Mouse (Mus musculus): Measurements from ENCODE around the gene Psen1. TPM values are rescaled to one million over a fixed set of nuclear protein-coding genes. Genes with fewer than 3 reads are reported as not detected.

Psen1 gene
- polyA plus RNA-seq, 1 experiment from 2014 or later: 77.8 TPM

- no peak overlapping the region for H3K4me3 ChIP-seq (ENCODE audit: low read depth, low read length)
- ATAC-seq (ENCODE audit: insufficient number of reproducible peaks, insufficient read depth, low FRiP score, low read depth): no peak
- H3K9ac ChIP-seq (replicated peaks; ENCODE audit: low read depth, low read length): no peak overlapping the region
- no peaks in the 10 kb centered on the region for H3K9me3 ChIP-seq (ENCODE audit: control insufficient read depth, low read depth, low read length)
- H3K27me3 ChIP-seq (ENCODE audit: control insufficient read depth, insufficient read depth, low read length): no peaks in the 10 kb centered on the region
- H3K4me1 ChIP-seq (ENCODE audit: control insufficient read depth, insufficient read depth, low read length): peaks cover 29% of the 10 kb centered on the region
- peak overlapping the region; percentile 31 for H3K4me2 ChIP-seq (replicated peaks; ENCODE audit: low read depth, low read length)
- no peak overlapping the region; the same call in 1 of the 2 replicates for H3K27ac ChIP-seq (ENCODE audit: low read length)
- WGBS: 9% methylated on average over 25 of the region's 25 CpGs
- no peaks in the 10 kb centered on the region for H3K36me3 ChIP-seq (ENCODE audit: control insufficient read depth, insufficient read depth, low read length)
Measured at GRCm38 (mm10) chr12:83770418-83771256, 82.7 kb downstream of the Psen1 start.

GRCm38 (mm10) chr12:83775621-83776020 is 87.7 kb downstream of the Psen1 start:
- 71% methylated on average over 12 of the region's 12 CpGs for WGBS

GRCm38 (mm10) chr12:83776766-83777165 is 88.8 kb downstream of the Psen1 start:
- no peak overlapping the region for H3K9ac ChIP-seq (replicated peaks; ENCODE audit: low read depth, low read length)
- WGBS: 85% methylated on average over 7 of the region's 7 CpGs
- H3K9me3 ChIP-seq (ENCODE audit: control insufficient read depth, low read depth, low read length): no peaks in the 10 kb centered on the region
- H3K36me3 ChIP-seq (ENCODE audit: control insufficient read depth, insufficient read depth, low read length): no peaks in the 10 kb centered on the region
- ATAC-seq (ENCODE audit: insufficient number of reproducible peaks, insufficient read depth, low FRiP score, low read depth): no peak
- no peak overlapping the region for H3K4me2 ChIP-seq (replicated peaks; ENCODE audit: low read depth, low read length)
- no peaks in the 10 kb centered on the region for H3K27me3 ChIP-seq (ENCODE audit: control insufficient read depth, insufficient read depth, low read length)
- H3K4me3 ChIP-seq (ENCODE audit: low read depth, low read length): no peak overlapping the region
- no peaks in the 10 kb centered on the region for H3K4me1 ChIP-seq (ENCODE audit: control insufficient read depth, insufficient read depth, low read length)
- H3K27ac ChIP-seq (ENCODE audit: low read length): no peak overlapping the region

More at GRCm38 (mm10) chr12:83775621-83776020, 87.7 kb downstream of the Psen1 start:
- H3K27ac ChIP-seq (ENCODE audit: low read length): no peak overlapping the region
- H3K4me1 ChIP-seq (ENCODE audit: control insufficient read depth, insufficient read depth, low read length): peaks cover 3% of the 10 kb centered on the region; the same call in 1 of the 2 replicates
- no peaks in the 10 kb centered on the region for H3K36me3 ChIP-seq (ENCODE audit: control insufficient read depth, insufficient read depth, low read length)
- no peak for ATAC-seq (ENCODE audit: insufficient number of reproducible peaks, insufficient read depth, low FRiP score, low read depth)
- no peak overlapping the region for H3K4me3 ChIP-seq (ENCODE audit: low read depth, low read length)
- no peaks in the 10 kb centered on the region for H3K9me3 ChIP-seq (ENCODE audit: control insufficient read depth, low read depth, low read length)
- no peak overlapping the region for H3K4me2 ChIP-seq (replicated peaks; ENCODE audit: low read depth, low read length)
- no peak overlapping the region for H3K9ac ChIP-seq (replicated peaks; ENCODE audit: low read depth, low read length)
- H3K27me3 ChIP-seq (ENCODE audit: control insufficient read depth, insufficient read depth, low read length): no peaks in the 10 kb centered on the region

DNA sequence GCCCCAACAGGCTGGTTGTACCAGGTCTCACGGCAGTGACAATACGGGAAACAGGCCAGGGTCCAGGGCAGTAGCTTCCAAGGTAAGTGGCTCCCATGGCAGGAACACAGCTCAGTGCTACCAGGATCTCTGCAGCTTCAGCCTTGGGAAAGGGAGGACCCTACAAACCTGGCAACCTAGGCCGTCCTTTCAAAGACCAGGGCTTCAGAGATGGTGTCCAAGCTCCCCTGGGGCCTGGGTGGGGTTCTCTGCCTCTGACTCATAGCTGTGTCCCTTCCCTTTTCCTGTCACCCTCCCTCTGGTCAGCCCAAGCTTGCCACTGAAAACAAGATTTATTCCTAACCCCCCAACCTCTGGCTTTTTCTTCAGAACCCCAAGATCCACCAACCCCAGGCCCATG is 92.2 kb downstream of the Psen1 start:
- no peak for ATAC-seq (ENCODE audit: insufficient number of reproducible peaks, insufficient read depth, low FRiP score, low read depth)
- WGBS: 88% methylated on average over 3 of the region's 3 CpGs

DNA sequence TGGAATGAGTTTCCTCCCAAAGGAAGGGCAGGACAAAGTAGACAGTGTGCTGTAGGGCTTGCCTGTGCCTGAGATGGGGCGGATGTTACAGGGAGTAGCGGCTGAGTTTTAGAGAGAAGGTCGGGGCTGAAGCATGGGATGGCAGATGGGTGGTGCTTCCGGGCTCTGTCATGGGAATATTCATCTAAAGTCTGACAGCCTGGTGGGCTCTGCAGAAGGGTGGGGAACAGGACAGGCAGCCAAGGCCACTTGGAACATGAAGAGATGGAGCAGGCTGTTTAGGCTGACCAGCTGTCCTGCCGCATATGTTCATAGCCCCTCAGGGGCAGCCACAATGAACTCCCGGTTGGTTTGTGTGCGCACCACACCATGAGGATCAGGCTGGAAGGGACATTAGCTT is 93.3 kb downstream of the Psen1 start:
- no peak overlapping the region for H3K27ac ChIP-seq (ENCODE audit: low read length)
- H3K4me1 ChIP-seq (ENCODE audit: control insufficient read depth, insufficient read depth, low read length): no peaks in the 10 kb centered on the region
- H3K9ac ChIP-seq (replicated peaks; ENCODE audit: low read depth, low read length): no peak overlapping the region
- no peak overlapping the region for H3K4me3 ChIP-seq (ENCODE audit: low read depth, low read length)
- WGBS: 57% methylated on average over 7 of the region's 7 CpGs
- no peaks in the 10 kb centered on the region for H3K36me3 ChIP-seq (ENCODE audit: control insufficient read depth, insufficient read depth, low read length)
- H3K4me2 ChIP-seq (replicated peaks; ENCODE audit: low read depth, low read length): no peak overlapping the region
- no peaks in the 10 kb centered on the region for H3K27me3 ChIP-seq (ENCODE audit: control insufficient read depth, insufficient read depth, low read length)
- H3K9me3 ChIP-seq (ENCODE audit: control insufficient read depth, low read depth, low read length): no peaks in the 10 kb centered on the region
- ATAC-seq (ENCODE audit: insufficient number of reproducible peaks, insufficient read depth, low FRiP score, low read depth): no peak

More for the DNA sequence above, 92.2 kb downstream of the Psen1 start:
- H3K4me1 ChIP-seq (ENCODE audit: control insufficient read depth, insufficient read depth, low read length): no peaks in the 10 kb centered on the region
- H3K27ac ChIP-seq (ENCODE audit: low read length): no peak overlapping the region
- no peak overlapping the region for H3K4me2 ChIP-seq (replicated peaks; ENCODE audit: low read depth, low read length)
- H3K9ac ChIP-seq (replicated peaks; ENCODE audit: low read depth, low read length): no peak overlapping the region
- H3K36me3 ChIP-seq (ENCODE audit: control insufficient read depth, insufficient read depth, low read length): no peaks in the 10 kb centered on the region
- H3K4me3 ChIP-seq (ENCODE audit: low read depth, low read length): no peak overlapping the region
- H3K27me3 ChIP-seq (ENCODE audit: control insufficient read depth, insufficient read depth, low read length): no peaks in the 10 kb centered on the region
- no peaks in the 10 kb centered on the region for H3K9me3 ChIP-seq (ENCODE audit: control insufficient read depth, low read depth, low read length)

DNA sequence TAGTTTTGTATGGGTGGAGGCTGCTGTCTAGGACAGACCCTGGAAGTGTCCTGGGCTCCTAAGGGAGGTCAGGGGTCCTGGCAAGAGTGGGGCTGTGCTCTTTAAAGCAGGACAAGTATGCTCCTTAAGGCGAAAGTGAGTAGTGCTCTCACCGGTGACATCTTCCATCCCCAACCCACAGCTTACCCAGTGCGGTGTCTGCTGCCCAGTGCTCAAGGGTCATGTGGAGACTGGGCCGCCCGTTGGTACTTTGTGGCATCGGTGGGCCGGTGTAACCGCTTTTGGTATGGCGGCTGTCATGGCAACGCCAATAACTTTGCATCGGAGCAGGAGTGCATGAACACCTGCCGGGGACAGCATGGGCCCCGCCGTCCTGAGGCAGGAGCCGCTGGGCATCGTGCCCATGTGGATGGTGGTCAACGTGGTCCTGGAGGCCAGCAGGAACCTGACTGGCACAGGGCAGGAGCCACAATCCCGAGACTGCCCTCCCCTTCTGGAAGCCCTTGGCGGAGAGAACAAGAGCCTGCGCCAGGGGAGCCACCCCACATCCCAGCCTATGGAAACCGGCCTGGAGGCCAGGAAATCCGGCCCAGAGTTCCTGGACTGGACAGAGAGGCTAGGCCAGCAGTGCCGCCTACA is 93.8 kb downstream of the Psen1 start:
- Histone ChIP-seq H3K9me3 (ENCODE audit: control insufficient read depth, low read depth, low read length) (no peaks in the 10 kb centered on the region), H3K4me3 (ENCODE audit: low read depth, low read length) (no peak overlapping the region), H3K27ac (ENCODE audit: low read length) (no peak overlapping the region), H3K27me3 (ENCODE audit: control insufficient read depth, insufficient read depth, low read length) (no peaks in the 10 kb centered on the region), H3K4me2 (replicated peaks; ENCODE audit: low read depth, low read length) (no peak overlapping the region), H3K4me1 (ENCODE audit: control insufficient read depth, insufficient read depth, low read length) (no peaks in the 10 kb centered on the region), H3K36me3 (ENCODE audit: control insufficient read depth, insufficient read depth, low read length) (no peaks in the 10 kb centered on the region), H3K9ac (replicated peaks; ENCODE audit: low read depth, low read length) (no peak overlapping the region)
- no peak for ATAC-seq (ENCODE audit: insufficient number of reproducible peaks, insufficient read depth, low FRiP score, low read depth)
- 77% methylated on average over 23 of the region's 23 CpGs for WGBS

- no peaks in the 10 kb centered on the region for H3K27me3 ChIP-seq (ENCODE audit: control insufficient read depth, insufficient read depth, low read length)
- no peaks in the 10 kb centered on the region for H3K36me3 ChIP-seq (ENCODE audit: control insufficient read depth, insufficient read depth, low read length)
- ATAC-seq (ENCODE audit: insufficient number of reproducible peaks, insufficient read depth, low FRiP score, low read depth): no peak
- WGBS: 88% methylated on average over 10 of the region's 10 CpGs
- no peaks in the 10 kb centered on the region for H3K4me1 ChIP-seq (ENCODE audit: control insufficient read depth, insufficient read depth, low read length)
- no peak overlapping the region for H3K27ac ChIP-seq (ENCODE audit: low read length)
- no peaks in the 10 kb centered on the region for H3K9me3 ChIP-seq (ENCODE audit: control insufficient read depth, low read depth, low read length)
- no peak overlapping the region for H3K4me2 ChIP-seq (replicated peaks; ENCODE audit: low read depth, low read length)
- no peak overlapping the region for H3K4me3 ChIP-seq (ENCODE audit: low read depth, low read length)
- H3K9ac ChIP-seq (replicated peaks; ENCODE audit: low read depth, low read length): no peak overlapping the region
Measured at GRCm38 (mm10) chr12:83782669-83783068, 94.7 kb downstream of the Psen1 start.
